17 mouse cellular contexts compared by ENCODE assay signal in genomic region chr11:119674835-119675234, GRCm38 (mm10).
DNase-seq lines count a peak whose midpoint lies in the region; ATAC-seq and TF ChIP-seq lines count a peak whose summit lies in the region.
"Had no signal": no experiment of that assay in that cellular context is flagged by ENCODE, and none has a peak within 500 bp of the region (broad histone marks: within the 10 kb centered on the region; RNA-seq: fewer than 3 reads in every experiment).

No protein-coding gene starts in this region.

- no peak for ATAC-seq in liver, embryonic 12.5 days
- no peak for ATAC-seq in hindbrain, embryonic 16.5 days
- ATAC-seq: forebrain, embryonic 15.5 days had no signal

- no peak for TF ChIP-seq CTCF in cerebellum, adult 2 months (IDR thresholded peaks at IDR 0.05; ENCODE audit: borderline replicate concordance, insufficient read depth, low read depth, low read length)
- TF ChIP-seq CTCF in liver, adult 2 months (IDR thresholded peaks at IDR 0.05; ENCODE audit: low read depth, low read length), result no peak
- TF ChIP-seq CTCF in MEL (IDR thresholded peaks at IDR 0.05 in 2 of 3, conservative IDR thresholded peaks at IDR 0.05 in 1 of 3; ENCODE audit: control insufficient read depth in 1 of 3, insufficient read depth in 1 of 3, low read depth in 2 of 3, low read length in 3 of 3, poor library complexity in 1 of 3, severe bottlenecking in 1 of 3), result no peak

- no peak for TF ChIP-seq RAD21 in MEL (IDR thresholded peaks at IDR 0.05; ENCODE audit: low read depth, low read length)

- H3K4me1 ChIP-seq in cerebellum, adult 2 months (ENCODE audit: control insufficient read depth, insufficient read depth, low read length), result peaks cover 47% of the 10 kb centered on the region
- H3K4me1 ChIP-seq in liver, adult 2 months (ENCODE audit: control insufficient read depth, insufficient read depth, low read length), result peaks cover 6% of the 10 kb centered on the region
- peaks cover 80% of the 10 kb centered on the region for H3K4me1 ChIP-seq in liver, embryonic 12.5 days
- peaks cover 22 to 34% of the 10 kb centered on the region in 2 experiments for H3K4me1 ChIP-seq in MEL (ENCODE audit: control insufficient read depth in 1 of 2, insufficient read depth in 2 of 2, low read length in 2 of 2)
- peaks cover 11% of the 10 kb centered on the region for H3K4me1 ChIP-seq in hindbrain, embryonic 16.5 days (ENCODE audit: control insufficient read depth, insufficient read depth, low read depth, low read length)

- intact Hi-C loops in left cerebral cortex, postnatal 14 days (cut with DNase I), result no loop called here
- intact Hi-C loops in gastrocnemius, postnatal 36 days (cut with DNase I), result no loop called here

- no peak for TF ChIP-seq POLR2A in cerebellum, adult 2 months (IDR thresholded peaks at IDR 0.05; ENCODE audit: borderline replicate concordance, insufficient read depth, low read length)
- TF ChIP-seq POLR2A in liver, adult 2 months (IDR thresholded peaks at IDR 0.05; ENCODE audit: extremely low read depth, insufficient read depth, low read length), result no peak
- no peak for TF ChIP-seq POLR2A in MEL (IDR thresholded peaks at IDR 0.05; ENCODE audit: control insufficient read depth in 1 of 2, insufficient read depth in 1 of 2, low read depth in 1 of 2, low read length in 2 of 2, poor library complexity in 1 of 2)

- no peak overlapping the region for H3K27ac ChIP-seq in cerebellum, adult 2 months (ENCODE audit: insufficient read depth, low read length)
- H3K27ac ChIP-seq in liver, adult 2 months (replicated peaks; ENCODE audit: insufficient read depth, low read depth, low read length), result no peak overlapping the region
- H3K27ac ChIP-seq in liver, embryonic 12.5 days, result no peak overlapping the region
- H3K27ac ChIP-seq in MEL (ENCODE audit: control insufficient read depth, low read depth, low read length), result no peak overlapping the region
- H3K27ac ChIP-seq in hindbrain, embryonic 16.5 days (ENCODE audit: low read depth, low read length), result peak overlapping the region; percentile 40; the same call in 1 of the 2 replicates
- H3K27ac ChIP-seq: embryonic facial prominence, embryonic 15.5 days; forebrain, embryonic 15.5 days; heart, embryonic 15.5 days had no signal

- peaks cover 38% of the 10 kb centered on the region for H3K79me2 ChIP-seq in liver, adult 2 months (ENCODE audit: control insufficient read depth, insufficient read depth, low read length)
- H3K79me2 ChIP-seq in MEL (ENCODE audit: control insufficient read depth, insufficient read depth, low read length, poor library complexity), result peaks cover 29% of the 10 kb centered on the region

- H3K36me3 ChIP-seq in liver, adult 2 months (ENCODE audit: control insufficient read depth, insufficient read depth, low read length), result no peaks in the 10 kb centered on the region
- peaks cover 20% of the 10 kb centered on the region for H3K36me3 ChIP-seq in liver, embryonic 12.5 days
- H3K36me3 ChIP-seq in MEL (ENCODE audit: control insufficient read depth in 1 of 2, insufficient read depth in 2 of 2, low read length in 2 of 2), result peaks cover 1 to 35% of the 10 kb centered on the region in 2 experiments; a peak in 3 of 4 replicates
- H3K36me3 ChIP-seq in hindbrain, embryonic 16.5 days (ENCODE audit: control insufficient read depth, insufficient read depth, low read length), result no peaks in the 10 kb centered on the region
- H3K36me3 ChIP-seq: embryonic facial prominence, embryonic 15.5 days; forebrain, embryonic 15.5 days; heart, embryonic 15.5 days had no signal

- H3K27me3 ChIP-seq in cerebellum, adult 2 months (ENCODE audit: control insufficient read depth, insufficient read depth, low read length), result no peaks in the 10 kb centered on the region
- H3K27me3 ChIP-seq in liver, adult 2 months (ENCODE audit: control insufficient read depth, insufficient read depth, low read length), result no peaks in the 10 kb centered on the region
- no peaks in the 10 kb centered on the region for H3K27me3 ChIP-seq in liver, embryonic 12.5 days (replicated peaks)
- H3K27me3 ChIP-seq in MEL (ENCODE audit: control insufficient read depth in 1 of 2, insufficient read depth in 2 of 2, low read length in 2 of 2), result no peaks in the 10 kb centered on the region
- no peaks in the 10 kb centered on the region for H3K27me3 ChIP-seq in hindbrain, embryonic 16.5 days (replicated peaks; ENCODE audit: control insufficient read depth, insufficient read depth, low read length)
- H3K27me3 ChIP-seq: embryonic facial prominence, embryonic 15.5 days; forebrain, embryonic 15.5 days; heart, embryonic 15.5 days had no signal

- no peak overlapping the region for H3K4me2 ChIP-seq in liver, embryonic 12.5 days
- H3K4me2 ChIP-seq in hindbrain, embryonic 16.5 days (ENCODE audit: low read length), result no peak overlapping the region
- H3K4me2 ChIP-seq: embryonic facial prominence, embryonic 15.5 days; forebrain, embryonic 15.5 days; heart, embryonic 15.5 days; liver, embryonic 11.5 days had no signal

- no peak for TF ChIP-seq EP300 in MEL (IDR thresholded peaks at IDR 0.05; ENCODE audit: low read depth in 1 of 2, low read length in 2 of 2)

- no peak overlapping the region for H3K9ac ChIP-seq in liver, adult 2 months (ENCODE audit: low read depth, low read length)
- H3K9ac ChIP-seq in liver, embryonic 12.5 days, result no peak overlapping the region
- H3K9ac ChIP-seq in MEL (ENCODE audit: control insufficient read depth, low read depth, low read length, poor library complexity, severe bottlenecking), result no peak overlapping the region
- no peak overlapping the region for H3K9ac ChIP-seq in hindbrain, embryonic 16.5 days (ENCODE audit: low read depth, low read length)
- H3K9ac ChIP-seq: embryonic facial prominence, embryonic 15.5 days; forebrain, embryonic 15.5 days; heart, embryonic 15.5 days had no signal

- 51% methylated on average over 4 of the region's 4 CpGs for WGBS in cerebellum, adult 2 months
- 33% methylated on average over 4 of the region's 4 CpGs for WGBS in liver, adult 2 months
- WGBS in liver, embryonic 12.5 days (ENCODE audit: insufficient replicate concordance), result 83% methylated on average over 4 of the region's 4 CpGs
- 50% methylated on average over 4 of the region's 4 CpGs for WGBS in hindbrain, embryonic 16.5 days

- no peak overlapping the region for H3K4me3 ChIP-seq in cerebellum, adult 2 months (replicated peaks; ENCODE audit: insufficient read depth, low read depth, low read length)
- H3K4me3 ChIP-seq in liver, adult 2 months (ENCODE audit: insufficient read depth, low read depth, low read length), result no peak overlapping the region
- H3K4me3 ChIP-seq in liver, embryonic 12.5 days, result no peak overlapping the region
- no peak overlapping the region for H3K4me3 ChIP-seq in MEL (ENCODE audit: control insufficient read depth in 1 of 2, insufficient read depth in 1 of 2, low read depth in 2 of 2, low read length in 2 of 2)
- no peak overlapping the region for H3K4me3 ChIP-seq in hindbrain, embryonic 16.5 days (ENCODE audit: low read length)
- H3K4me3 ChIP-seq: embryonic facial prominence, embryonic 15.5 days; forebrain, embryonic 15.5 days; heart, embryonic 15.5 days had no signal

- no peaks in the 10 kb centered on the region for H3K9me3 ChIP-seq in liver, embryonic 12.5 days (replicated peaks)
- H3K9me3 ChIP-seq in MEL (replicated peaks; ENCODE audit: insufficient read depth, low read length), result no peaks in the 10 kb centered on the region
- no peaks in the 10 kb centered on the region for H3K9me3 ChIP-seq in hindbrain, embryonic 16.5 days (ENCODE audit: control insufficient read depth, low read length)
- H3K9me3 ChIP-seq: embryonic facial prominence, embryonic 15.5 days; forebrain, embryonic 15.5 days; heart, embryonic 15.5 days had no signal

- peak; percentile 47 to 63 for DNase-seq in cerebellum, postnatal 25 days
- DNase-seq in cerebellum, adult 2 months, result no peak
- DNase-seq in liver, adult 2 months (ENCODE audit: extremely low read depth, low read depth, low spot score), result peak; percentile 36
- DNase-seq in MEL (ENCODE audit: low read depth, low spot score), result no peak
- no peak for DNase-seq in left cerebral cortex, postnatal 14 days (ENCODE audit: low spot score in 2 of 2)
- DNase-seq in gastrocnemius, postnatal 36 days, result no peak
- DNase-seq: adrenal gland, adult 8-10 months; B cell, adult 2 months; heart, adult 18-20 months; kidney, adult 9 months; right cerebral cortex, postnatal 14 days had no signal

TF ChIP-seq in MEL, 35 proteins besides CTCF, POLR2A, EP300 and RAD21:
- no peak for TF ChIP-seq NRF1 (IDR thresholded peaks at IDR 0.05; ENCODE audit: insufficient read depth, low read depth, low read length, poor library complexity, severe bottlenecking)
- peak; percentile 67; the same call in 1 of the 2 replicates for TF ChIP-seq RCOR1 (IDR thresholded peaks at IDR 0.05; ENCODE audit: low read depth, low read length)
- TF ChIP-seq NELFE (IDR thresholded peaks at IDR 0.05; ENCODE audit: low read depth, low read length), result no peak
- no peak for TF ChIP-seq MAFK (IDR thresholded peaks at IDR 0.05; ENCODE audit: borderline replicate concordance, low read depth, low read length)
- no peak for TF ChIP-seq MXI1 (IDR thresholded peaks at IDR 0.05; ENCODE audit: low read depth, low read length)

Comparison
In these comparisons a context has a peak if more than half of its experiments do, and no peak if none do; other contexts are left out.
1. DNase-seq: peak in cerebellum, postnatal 25 days (2 of 2) and liver, adult 2 months (single experiment); none in cerebellum, adult 2 months (0 of 2), MEL (single experiment), left cerebral cortex, postnatal 14 days (0 of 2) and gastrocnemius, postnatal 36 days (0 of 2).